Mouse (Mus musculus): Measurements from ENCODE around the gene Lrp5.

Lrp5 gene

GRCm38 (mm10) chr19:3656144-3656543, 30.2 kb downstream of the Lrp5 start:
- no peak for DNase-seq (ENCODE audit: low read depth, low spot score)

DNA sequence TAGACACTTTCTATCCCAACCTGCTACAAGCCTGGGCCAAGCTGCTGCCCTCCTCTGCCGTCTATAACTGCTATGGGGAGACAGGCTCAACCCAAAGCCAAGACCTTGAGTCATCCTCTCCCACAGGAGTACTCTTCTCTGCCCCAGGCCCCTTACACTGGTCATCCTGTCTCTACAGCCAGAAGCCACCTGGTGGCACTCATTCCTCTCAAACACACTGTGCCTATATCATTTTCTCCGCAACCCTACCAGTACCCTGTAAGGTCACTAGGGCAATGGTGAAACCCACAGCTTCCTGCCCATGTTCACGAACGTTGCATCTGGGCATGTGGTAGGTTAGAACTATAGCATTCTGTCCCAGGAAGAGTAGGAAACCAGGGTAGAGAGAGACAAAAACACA, 31.4 kb downstream of the Lrp5 start:
- no peak for DNase-seq (ENCODE audit: low read depth, low spot score)

DNA sequence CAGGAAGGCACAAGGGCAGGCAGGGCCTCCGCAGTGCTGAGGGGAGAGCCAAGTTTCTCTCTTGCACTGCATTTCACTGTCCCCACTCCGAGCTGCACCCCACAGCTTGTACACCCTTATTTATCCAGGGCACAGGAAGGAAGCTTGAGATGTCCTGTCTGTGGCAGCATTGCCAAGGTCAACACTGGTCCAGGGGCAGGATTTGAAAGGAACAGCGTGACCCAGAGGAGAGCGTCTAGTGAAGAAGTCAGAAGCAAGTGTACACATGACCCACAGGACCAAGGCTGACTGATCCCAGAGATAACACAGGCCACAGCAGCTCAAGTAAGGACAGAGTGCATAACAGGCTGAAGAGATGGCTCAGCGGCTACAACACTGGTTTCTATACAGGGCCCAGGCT, 32.3 kb downstream of the Lrp5 start:
- no peak for DNase-seq (ENCODE audit: low read depth, low spot score)

DNA sequence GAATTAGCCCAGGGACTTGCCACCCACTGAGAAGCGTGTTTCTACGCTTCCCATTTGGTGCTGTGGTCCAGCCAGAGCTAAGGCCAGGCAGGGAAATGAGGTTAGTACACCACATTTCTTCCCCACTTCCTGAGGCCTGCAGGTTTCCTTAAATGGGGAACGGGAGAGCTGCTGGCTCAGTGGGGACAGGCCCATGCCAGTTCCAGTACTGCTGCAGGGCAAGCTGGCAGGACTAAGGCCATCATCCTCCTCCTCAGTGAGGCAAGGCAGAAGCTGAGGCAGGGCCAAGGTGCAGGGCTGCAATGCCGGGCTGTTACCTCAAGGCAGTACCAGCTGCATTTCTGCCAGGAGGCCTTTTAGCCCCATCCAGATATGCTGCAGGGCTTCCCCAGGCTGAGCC, 32.9 kb downstream of the Lrp5 start:
- no peak for DNase-seq (ENCODE audit: low read depth, low spot score)

- DNase-seq (ENCODE audit: low read depth, low spot score) = no peak
These were observed 34.4 kb downstream of the Lrp5 start for GRCm38 (mm10) chr19:3651989-3652388.

DNA sequence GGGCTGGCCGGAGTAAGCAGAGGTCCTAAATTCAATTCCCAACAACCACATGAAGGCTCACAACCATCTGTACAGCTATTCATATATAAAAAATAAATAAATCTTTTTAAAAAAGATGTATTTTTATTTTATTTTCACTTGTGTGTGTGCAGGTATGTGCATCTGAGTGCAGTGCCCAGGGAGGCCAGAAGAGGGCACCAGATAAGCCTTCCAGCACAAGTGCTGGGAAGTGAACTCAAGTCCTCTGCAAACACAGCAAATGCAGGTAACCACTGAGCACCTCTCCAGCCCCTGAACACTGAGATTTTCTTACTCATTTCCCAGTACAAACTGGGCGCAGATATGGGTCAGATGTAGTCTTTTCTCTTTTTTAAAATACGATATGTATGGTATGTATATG, 35.1 kb downstream of the Lrp5 start:
- DNase-seq (ENCODE audit: low read depth, low spot score) = no peak

- DNase-seq (ENCODE audit: low read depth, low spot score) = no peak
These were observed 35.9 kb downstream of the Lrp5 start for GRCm38 (mm10) chr19:3650448-3650847.

- no peak for DNase-seq (ENCODE audit: low read depth, low spot score)
These were observed 37.4 kb downstream of the Lrp5 start for GRCm38 (mm10) chr19:3648830-3649450.

DNA sequence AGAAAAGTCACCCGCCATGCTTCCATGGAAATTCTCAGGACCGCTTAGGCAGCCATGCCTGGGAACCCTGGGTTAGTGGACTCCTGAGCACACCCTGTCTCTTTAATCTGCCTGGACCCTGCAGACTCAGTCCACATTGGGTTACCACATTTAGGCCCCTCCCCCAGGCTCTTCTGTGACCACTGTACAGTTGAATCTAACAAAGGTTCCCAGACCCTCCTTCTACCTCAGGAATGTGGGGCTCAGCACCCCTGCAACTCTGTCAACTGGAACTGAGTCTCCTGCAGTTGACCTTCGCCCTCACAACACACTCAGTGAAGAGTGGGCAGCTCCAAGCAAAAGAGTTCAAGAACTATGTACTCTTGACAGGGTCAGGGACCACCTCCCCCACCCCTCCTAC, 38.4 kb downstream of the Lrp5 start:
- no peak for DNase-seq (ENCODE audit: low read depth, low spot score)

GRCm38 (mm10) chr19:3645813-3646212, 40.6 kb downstream of the Lrp5 start:
- DNase-seq (ENCODE audit: low read depth, low spot score) = no peak

- DNase-seq (ENCODE audit: low read depth, low spot score) = no peak
These were observed 41.0 kb downstream of the Lrp5 start for GRCm38 (mm10) chr19:3645318-3645717.

- DNase-seq (ENCODE audit: low read depth, low spot score) = no peak
These were observed 46.8 kb downstream of the Lrp5 start for GRCm38 (mm10) chr19:3639561-3639960.

DNA sequence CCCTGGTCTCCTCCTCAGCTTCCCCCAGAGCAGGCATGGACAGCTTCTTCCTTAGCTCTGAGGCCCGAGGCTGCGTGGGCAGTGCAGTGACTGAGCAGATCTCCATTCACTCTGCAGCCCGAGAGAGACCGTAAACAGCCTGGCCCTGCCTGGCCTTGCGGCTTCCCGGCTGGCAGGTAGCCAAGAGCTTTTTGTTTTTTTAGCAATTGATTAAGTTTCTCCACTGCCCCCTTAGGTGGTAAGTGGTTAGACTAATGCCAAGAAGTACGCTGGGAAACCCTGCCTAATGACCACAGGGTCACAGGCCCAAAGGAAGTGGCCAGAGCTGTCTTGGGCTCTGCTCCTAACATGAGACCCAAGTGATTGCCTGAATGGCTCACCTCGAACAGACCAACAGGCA, 47.7 kb downstream of the Lrp5 start:
- DNase-seq (ENCODE audit: low read depth, low spot score) = no peak

- no peak for DNase-seq (ENCODE audit: low read depth, low spot score)
These were observed 54.3 kb downstream of the Lrp5 start for GRCm38 (mm10) chr19:3632018-3632417.

- no peak for DNase-seq (ENCODE audit: low read depth, low spot score)
These were observed 54.9 kb downstream of the Lrp5 start for GRCm38 (mm10) chr19:3631431-3631830.

- DNase-seq (ENCODE audit: low read depth, low spot score) = no peak
These were observed 55.9 kb downstream of the Lrp5 start for GRCm38 (mm10) chr19:3630486-3630885.

DNA sequence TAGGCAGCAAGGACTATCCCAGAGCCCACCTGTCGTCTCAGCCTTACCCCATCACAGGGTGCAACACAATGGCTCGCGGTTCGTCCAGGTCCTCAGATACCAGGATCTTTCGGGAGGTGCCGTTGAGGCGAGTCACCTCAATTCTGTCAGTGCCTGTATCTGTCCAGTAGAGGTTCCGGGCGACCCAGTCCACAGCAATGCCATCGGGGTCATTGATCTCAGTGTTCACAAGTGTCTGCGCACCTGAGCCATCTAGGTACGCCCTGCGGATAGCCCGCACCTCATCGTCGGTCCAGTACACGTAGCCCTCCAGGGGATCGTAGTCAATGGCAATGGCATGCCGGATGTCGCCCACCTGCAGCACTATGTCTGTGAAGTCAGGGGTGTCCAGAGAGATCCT, 56.3 kb downstream of the Lrp5 start:
- no peak for DNase-seq (ENCODE audit: low read depth, low spot score)

DNA sequence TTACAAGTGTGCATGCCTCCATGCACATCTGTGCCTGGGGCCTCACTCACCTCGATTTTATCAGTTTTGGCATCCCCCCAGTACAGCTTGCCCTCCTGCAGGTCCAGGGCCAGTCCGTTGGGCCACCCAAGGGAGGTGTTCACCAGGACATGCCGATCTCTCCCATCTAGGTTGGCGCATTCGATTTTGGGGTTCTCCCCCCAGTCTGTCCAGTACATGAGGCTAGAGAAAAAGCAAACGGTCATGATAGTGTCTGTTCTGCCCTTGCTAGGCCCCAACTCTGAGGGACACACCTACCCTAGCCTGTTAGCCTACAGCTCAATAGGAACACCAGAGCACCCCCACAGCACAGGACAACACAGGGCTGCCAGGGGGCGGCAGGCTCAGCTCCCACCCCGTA, 58.1 kb downstream of the Lrp5 start:
- no peak for DNase-seq (ENCODE audit: low read depth, low spot score)

DNA sequence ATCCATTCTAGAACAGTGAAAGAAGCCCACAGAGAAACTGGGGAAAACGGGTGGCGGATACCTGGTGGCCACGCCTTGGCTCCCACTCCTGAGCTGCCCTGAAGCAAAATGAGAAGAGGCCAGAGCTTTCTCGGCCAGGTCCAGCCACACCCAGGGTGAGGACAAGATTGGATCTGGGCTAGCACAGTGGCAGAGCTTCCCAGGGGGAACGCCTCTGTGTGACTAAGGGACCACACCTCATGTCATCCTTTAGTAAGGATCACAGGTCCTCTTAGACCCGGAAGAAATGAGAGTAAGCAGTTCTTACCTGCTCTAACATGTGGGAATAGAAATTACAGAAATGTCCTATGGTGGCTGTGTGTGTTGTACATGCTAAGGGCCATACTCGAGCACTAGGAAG, 61.3 kb downstream of the Lrp5 start:
- no peak for DNase-seq (ENCODE audit: low read depth, low spot score)

- DNase-seq (ENCODE audit: low read depth, low spot score) = no peak
These were observed 62.5 kb downstream of the Lrp5 start for GRCm38 (mm10) chr19:3623824-3624223.

DNA sequence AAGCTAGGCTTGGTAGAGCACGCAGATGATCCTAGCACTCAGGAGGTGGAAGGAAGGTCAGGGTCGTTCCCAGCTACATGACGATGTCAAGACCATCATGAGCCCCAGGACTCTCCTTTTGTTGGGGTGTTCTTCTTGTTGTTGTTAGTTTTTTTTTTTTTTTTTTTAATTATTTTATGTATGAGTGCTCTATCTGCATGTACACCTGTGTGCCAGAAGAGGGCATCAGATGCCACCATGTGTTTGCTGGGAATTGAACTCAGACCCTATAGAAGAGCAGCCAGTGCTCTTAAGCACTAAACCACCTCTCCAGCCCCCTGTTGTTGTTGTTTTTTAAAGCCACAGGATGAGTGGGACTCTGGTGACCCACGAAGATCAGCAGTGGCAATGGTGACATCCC, 63.1 kb downstream of the Lrp5 start:
- no peak for DNase-seq (ENCODE audit: low read depth, low spot score)

DNA sequence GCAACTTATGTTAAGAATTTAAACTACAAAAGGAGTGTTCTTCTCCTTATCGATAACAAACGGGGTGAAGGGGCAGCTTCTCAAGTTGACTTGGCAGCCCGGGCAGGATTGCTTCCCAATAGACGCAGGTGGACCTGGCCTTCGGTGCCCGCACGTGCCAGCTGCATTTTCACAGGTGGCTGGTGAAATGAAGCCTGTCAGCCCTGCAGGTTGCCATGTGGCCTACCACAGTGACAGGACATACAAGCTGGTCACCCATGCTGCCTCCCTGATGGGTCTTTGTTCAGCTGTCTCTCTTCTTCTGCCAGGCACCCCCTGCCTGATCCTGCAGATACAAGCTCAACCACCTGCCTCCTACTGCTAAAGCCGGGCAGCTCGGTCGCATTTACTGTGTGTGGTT, 65.5 kb downstream of the Lrp5 start:
- no peak for DNase-seq (ENCODE audit: low read depth, low spot score)

- no peak for DNase-seq (ENCODE audit: low read depth, low spot score)
These were observed 67.0 kb downstream of the Lrp5 start for GRCm38 (mm10) chr19:3619359-3619758.

GRCm38 (mm10) chr19:3613991-3614390, 72.4 kb downstream of the Lrp5 start:
- no peak for DNase-seq (ENCODE audit: low read depth, low spot score)
